Mouse (Mus musculus) lung, postnatal 0 days (tissue): ENCODE results near the gene Ankrd55.

Experiments used
- CTCF ChIP-seq: IDR thresholded peaks from 2 replicates; pipeline ENCODE4 v1.5.1; 2016; ENCODE audit warnings: antibody characterized with exemption, mild to moderate bottlenecking
- EP300 ChIP-seq: IDR thresholded peaks from 2 replicates; pipeline ENCODE4 v1.6.1; 2016; ENCODE audit warnings: antibody characterized with exemption, mild to moderate bottlenecking, control low read depth

DNA sequence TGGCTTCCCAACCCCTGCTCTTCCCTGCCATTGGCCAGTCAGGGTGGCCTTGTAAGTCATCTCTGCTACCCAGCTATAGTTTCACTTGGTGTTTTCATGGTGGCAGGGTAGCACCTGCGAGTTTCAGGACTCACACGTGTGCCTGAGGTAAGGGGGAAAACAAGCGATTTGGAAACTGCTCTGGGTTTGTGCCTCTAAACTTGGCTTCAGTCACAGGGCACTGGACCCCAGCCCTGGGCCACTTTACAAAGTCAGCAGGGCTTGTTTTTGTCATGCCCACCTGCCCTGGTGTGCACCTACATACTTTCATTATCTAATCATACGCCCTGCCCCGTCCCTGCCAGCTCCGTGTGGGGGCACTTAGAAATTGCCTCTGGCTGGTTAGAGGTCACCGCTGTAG lies 61.2 kb downstream of the Ankrd55 start:
- TF ChIP-seq EP300 (no peak), CTCF (no peak)
